Mouse (Mus musculus) hindbrain, embryonic 12.5 days (tissue): Measurements from ENCODE around the gene S100a6. TPM values are rescaled to one million over a fixed set of nuclear protein-coding genes. Genes with fewer than 3 reads are reported as not detected.
A peak's percentile ranks its signal among the peaks of the same experiment; 100 is the strongest.

Source experiments
- ATAC-seq: fragments of 200-750 bp; cut with Nextera tagmentation; 2 replicates; pipeline ENCODE4 v1.8.0; 2017; ENCODE audit warnings: moderate TSS enrichment; ENCODE audit not compliant: low FRiP score
- H3K27ac ChIP-seq: fragments of 300-500 bp; sonication (generic); 2 replicates; pipeline ENCODE4 v1.5.1; 2016; ENCODE audit warnings: mild to moderate bottlenecking
- H3K27me3 ChIP-seq: fragments of 300-500 bp; sonication (generic); 2 replicates; pipeline ENCODE4 v1.6.1; 2016; ENCODE audit warnings: mild to moderate bottlenecking
- H3K36me3 ChIP-seq: fragments of 300-500 bp; sonication (generic); 2 replicates; pipeline ENCODE4 v1.6.1; 2016; ENCODE audit warnings: mild to moderate bottlenecking
- H3K4me1 ChIP-seq: fragments of 300-500 bp; sonication (generic); 2 replicates; pipeline ENCODE4 v1.6.1; 2016
- H3K4me2 ChIP-seq: fragments of 300-500 bp; sonication (generic); replicated peaks from 2 replicates; pipeline ENCODE4 v1.6.1; 2016; ENCODE audit warnings: mild to moderate bottlenecking
- H3K4me3 ChIP-seq: fragments of 300-500 bp; sonication (generic); 2 replicates; pipeline ENCODE4 v1.5.1; 2016; ENCODE audit warnings: mild to moderate bottlenecking
- H3K9ac ChIP-seq: fragments of 300-500 bp; sonication (generic); 2 replicates; pipeline ENCODE4 v1.6.1; 2016; ENCODE audit warnings: mild to moderate bottlenecking, moderate library complexity
- H3K9me3 ChIP-seq: fragments of 300-500 bp; sonication (generic); replicated peaks from 2 replicates; pipeline ENCODE4 v1.6.1; 2016; ENCODE audit warnings: mild to moderate bottlenecking
- WGBS: fragments of 180-500 bp; shearing (Covaris S2); methylation state at CpG from one replicate; pipeline ENCODE4 v1.1.7; 2016; 5-methylcytosine and 5-hydroxymethylcytosine counted together
- polyA plus RNA-seq: library from polyadenylated mRNA; unstranded; fragments of >200 nt; fragmentation: Nextera tagmentation; extraction: Ambion mirVana; gene quantifications from 2 replicates; pipeline ENCODE4 v1.2.1, GENCODE M21; 2016

The S100a6 gene
- polyA plus RNA-seq, 1 experiment from 2014 or later = 30.3 TPM

DNA sequence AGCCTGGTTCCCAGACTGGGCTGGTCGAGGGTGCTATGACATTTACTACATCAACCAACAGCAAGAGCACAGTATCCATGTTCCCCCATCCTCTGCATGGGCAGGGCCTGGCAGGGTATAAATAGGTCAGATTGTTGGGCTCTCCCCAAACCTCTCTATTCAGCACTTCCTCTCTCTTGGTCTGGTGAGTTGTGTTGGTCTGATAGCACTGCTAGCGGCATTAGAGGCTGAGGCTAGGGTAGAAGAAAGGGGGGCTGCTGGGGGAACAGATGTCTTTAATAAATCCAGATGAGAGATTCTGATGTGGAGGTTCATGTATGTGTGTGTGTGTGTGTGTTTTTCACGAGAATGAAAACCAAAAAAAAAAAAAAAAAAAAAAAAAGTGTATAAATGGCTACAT, 9.1 kb upstream of the S100a6 start, which contains the start of gene S100a4:
TSS of gene S100a4 (plus strand) at position 149 of the 400 bp plus-strand sequence.
- Histone ChIP-seq H3K9me3 (no peaks in the 10 kb centered on the region), H3K4me1 (peaks cover 4% of the 10 kb centered on the region; the same call in 1 of the 2 replicates), H3K27ac (no peak within 1 kb of the TSS; the same call in 1 of the 2 replicates), H3K4me3 (no peak within 1 kb of the TSS), H3K27me3 (no peaks in the 10 kb centered on the region), H3K9ac (no peak within 1 kb of the TSS), H3K4me2 (no peak within 1 kb of the TSS), H3K36me3 (no peaks in the 10 kb centered on the region)
- 67% methylated on average over 3 of the region's 3 CpGs for WGBS
- ATAC-seq = no peak

DNA sequence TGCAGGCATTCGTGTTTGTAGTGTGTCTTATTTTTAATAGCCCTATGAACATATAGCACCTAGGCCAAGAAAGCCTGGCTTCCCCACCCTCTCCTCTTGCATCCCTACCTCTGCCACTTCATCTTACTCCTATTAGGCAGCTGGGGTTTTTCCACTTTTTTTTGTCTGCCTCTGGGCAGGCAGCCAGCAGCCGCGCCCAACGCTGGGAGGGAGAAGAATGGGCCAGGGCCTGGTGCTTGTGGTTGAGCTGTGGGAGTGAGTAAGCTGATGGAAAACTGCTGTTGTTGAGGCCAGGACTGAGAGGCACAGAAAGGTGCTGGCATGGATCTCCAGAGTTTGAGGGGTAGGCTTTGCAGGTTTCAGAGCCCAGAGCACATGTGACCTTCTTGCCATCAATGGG, 8.3 kb upstream of the S100a6 start:
- Histone ChIP-seq H3K27ac (no peak overlapping the region; the same call in 1 of the 2 replicates), H3K9me3 (no peaks in the 10 kb centered on the region), H3K36me3 (no peaks in the 10 kb centered on the region), H3K27me3 (no peaks in the 10 kb centered on the region), H3K9ac (no peak overlapping the region), H3K4me1 (peaks cover 4% of the 10 kb centered on the region; the same call in 1 of the 2 replicates), H3K4me2 (no peak overlapping the region), H3K4me3 (no peak overlapping the region)
- WGBS = 58% methylated on average over 4 of the region's 4 CpGs
- ATAC-seq = peak; percentile 61

DNA sequence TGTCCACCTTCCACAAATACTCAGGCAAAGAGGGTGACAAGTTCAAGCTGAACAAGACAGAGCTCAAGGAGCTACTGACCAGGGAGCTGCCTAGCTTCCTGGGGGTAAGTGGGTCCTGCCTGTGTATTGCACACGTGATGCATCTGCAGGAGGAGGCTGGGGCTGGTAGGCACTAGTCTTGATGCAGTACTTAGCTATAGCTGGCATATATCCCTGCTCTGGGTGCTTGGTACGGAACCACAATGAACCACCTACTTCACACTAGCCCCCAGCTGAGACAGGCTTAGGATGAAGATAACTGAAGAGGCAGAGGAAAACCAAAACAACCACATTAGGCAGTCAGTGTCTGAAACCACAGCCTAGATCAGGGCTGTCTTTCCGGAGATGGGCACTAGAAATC, 7.6 kb upstream of the S100a6 start:
- Histone ChIP-seq H3K9ac (no peak overlapping the region), H3K4me1 (peaks cover 4% of the 10 kb centered on the region; the same call in 1 of the 2 replicates), H3K36me3 (no peaks in the 10 kb centered on the region), H3K4me3 (no peak overlapping the region), H3K9me3 (no peaks in the 10 kb centered on the region), H3K4me2 (no peak overlapping the region), H3K27me3 (no peaks in the 10 kb centered on the region), H3K27ac (no peak overlapping the region)
- WGBS = 87% methylated on average over 3 of the region's 3 CpGs
- no peak for ATAC-seq

DNA sequence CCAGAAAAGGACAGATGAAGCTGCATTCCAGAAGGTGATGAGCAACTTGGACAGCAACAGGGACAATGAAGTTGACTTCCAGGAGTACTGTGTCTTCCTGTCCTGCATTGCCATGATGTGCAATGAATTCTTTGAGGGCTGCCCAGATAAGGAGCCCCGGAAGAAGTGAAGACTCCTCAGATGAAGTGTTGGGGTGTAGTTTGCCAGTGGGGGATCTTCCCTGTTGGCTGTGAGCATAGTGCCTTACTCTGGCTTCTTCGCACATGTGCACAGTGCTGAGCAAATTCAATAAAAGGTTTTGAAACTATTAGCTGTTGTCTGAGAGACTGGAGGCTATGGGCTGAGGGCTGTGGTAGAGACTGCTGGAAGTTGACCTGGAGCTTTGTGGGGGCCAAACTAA, 6.9 kb upstream of the S100a6 start:
- Histone ChIP-seq H3K36me3 (no peaks in the 10 kb centered on the region), H3K9me3 (no peaks in the 10 kb centered on the region), H3K27ac (no peak overlapping the region), H3K4me2 (no peak overlapping the region), H3K4me1 (peaks cover 4% of the 10 kb centered on the region; the same call in 1 of the 2 replicates), H3K27me3 (no peaks in the 10 kb centered on the region), H3K4me3 (no peak overlapping the region), H3K9ac (no peak overlapping the region)
- no peak for ATAC-seq
- WGBS = 87% methylated on average over 2 of the region's 2 CpGs

DNA sequence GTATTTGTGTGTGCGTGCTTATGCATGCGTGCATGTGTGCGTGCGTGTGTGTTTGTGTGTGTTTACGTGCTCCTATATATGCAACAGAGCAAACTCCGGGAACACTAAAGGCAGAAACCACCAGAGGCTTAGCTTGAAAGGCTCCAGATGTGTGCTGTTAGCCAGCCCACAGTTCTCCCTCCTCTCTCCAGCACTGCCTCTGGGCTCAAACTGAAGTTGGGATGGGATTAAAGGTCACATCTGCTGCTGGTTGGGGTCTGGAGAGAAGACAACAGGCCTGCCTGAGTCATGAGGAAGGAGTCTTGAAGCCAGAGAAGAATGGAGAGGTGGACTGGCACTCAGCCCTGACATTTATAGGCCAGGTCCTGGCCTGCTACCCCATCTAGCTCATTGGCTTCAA, 6.5 kb upstream of the S100a6 start:
- no peaks in the 10 kb centered on the region for H3K9me3 ChIP-seq
- no peak overlapping the region for H3K4me2 ChIP-seq
- no peaks in the 10 kb centered on the region for H3K36me3 ChIP-seq
- 85% methylated on average over 6 of the region's 6 CpGs for WGBS
- H3K4me3 ChIP-seq = no peak overlapping the region
- no peaks in the 10 kb centered on the region for H3K27me3 ChIP-seq
- ATAC-seq = no peak
- peaks cover 4% of the 10 kb centered on the region; the same call in 1 of the 2 replicates for H3K4me1 ChIP-seq
- H3K27ac ChIP-seq = no peak overlapping the region
- H3K9ac ChIP-seq = no peak overlapping the region

DNA sequence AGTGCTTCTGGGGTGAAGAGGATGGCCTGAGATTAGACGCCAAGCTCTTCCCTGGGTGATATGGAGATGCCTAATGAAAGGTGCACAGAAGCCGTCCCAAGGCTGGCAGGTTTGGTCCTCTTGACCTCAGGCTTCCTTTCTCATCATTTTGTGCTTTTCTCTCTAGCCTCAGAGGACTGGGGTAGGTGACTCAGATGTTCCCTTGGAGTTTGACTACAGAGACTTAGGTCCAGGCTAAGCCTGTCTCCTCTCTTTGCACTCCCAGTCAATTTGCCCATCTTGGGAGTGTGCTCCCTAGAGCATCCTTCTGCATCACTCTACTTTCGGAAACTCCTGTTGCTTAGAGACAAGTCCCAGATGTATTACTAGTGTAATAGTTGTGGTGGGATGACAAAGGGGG, 5.3 kb upstream of the S100a6 start:
- no peak overlapping the region for H3K27ac ChIP-seq
- H3K9ac ChIP-seq = no peak overlapping the region
- no peak for ATAC-seq
- no peak overlapping the region for H3K4me2 ChIP-seq
- 82% methylated on average over 3 of the region's 3 CpGs for WGBS
- no peaks in the 10 kb centered on the region for H3K27me3 ChIP-seq
- no peaks in the 10 kb centered on the region for H3K9me3 ChIP-seq
- H3K36me3 ChIP-seq = no peaks in the 10 kb centered on the region
- peaks cover 4% of the 10 kb centered on the region; the same call in 1 of the 2 replicates for H3K4me1 ChIP-seq
- H3K4me3 ChIP-seq = no peak overlapping the region

DNA sequence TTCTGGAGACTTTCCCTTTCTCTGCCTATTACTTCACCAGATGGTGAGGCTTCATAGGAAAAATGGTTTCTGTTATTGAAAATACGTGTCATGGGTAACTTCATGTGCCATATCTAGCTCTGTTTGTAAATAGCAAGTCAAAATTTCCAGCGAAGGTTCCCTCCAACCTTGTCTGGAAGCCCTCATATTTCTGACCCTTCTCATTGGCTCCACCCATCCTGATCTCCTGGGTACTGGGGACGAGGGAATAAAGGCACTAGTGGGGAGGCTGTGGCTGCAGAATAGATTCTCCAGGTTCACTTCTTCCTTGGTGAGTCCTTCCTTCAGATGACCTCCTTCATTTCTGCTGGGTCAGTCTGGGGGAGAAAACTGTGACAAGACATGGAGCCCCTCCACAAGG, 4.5 kb upstream of the S100a6 start, which contains the start of gene S100a5:
TSS of gene S100a5 (plus strand) at position 301 of the 400 bp plus-strand sequence.
- H3K9me3 ChIP-seq = no peaks in the 10 kb centered on the region
- H3K4me1 ChIP-seq = peaks cover 10% of the 10 kb centered on the region
- no peaks in the 10 kb centered on the region for H3K36me3 ChIP-seq
- no peak within 1 kb of the TSS for H3K9ac ChIP-seq
- no peak for ATAC-seq
- H3K27me3 ChIP-seq = 0 out of 2 replicates have a peak, but pooled peaks cover 3% of the 10 kb centered on the region
- H3K4me2 ChIP-seq = no peak within 1 kb of the TSS
- WGBS = 68% methylated on average over 3 of the region's 3 CpGs
- H3K27ac ChIP-seq = no peak within 1 kb of the TSS
- H3K4me3 ChIP-seq = no peak within 1 kb of the TSS

DNA sequence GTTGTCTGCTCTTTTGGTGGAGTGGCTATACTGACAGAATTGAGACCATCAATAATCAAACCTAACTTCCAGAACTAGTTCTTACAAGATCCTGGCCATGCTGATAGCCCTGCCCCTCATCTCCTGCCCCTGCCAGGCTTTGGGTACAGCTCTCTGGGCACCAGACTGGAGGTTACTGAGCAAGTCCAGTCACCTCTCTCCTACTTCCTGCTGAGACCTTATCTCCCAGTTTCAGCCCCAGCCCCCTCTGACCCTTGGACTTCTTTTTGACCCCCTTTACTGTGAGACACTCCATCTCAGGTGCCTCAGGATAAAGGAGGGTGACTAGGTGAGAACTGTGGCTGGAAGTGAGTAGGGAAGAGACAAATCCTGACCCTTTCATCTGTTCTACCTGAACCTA, 3.6 kb upstream of the S100a6 start:
- peaks cover 10% of the 10 kb centered on the region for H3K4me1 ChIP-seq
- H3K27me3 ChIP-seq = 0 out of 2 replicates have a peak, but pooled peaks cover 9% of the 10 kb centered on the region
- ATAC-seq = no peak
- H3K36me3 ChIP-seq = no peaks in the 10 kb centered on the region
- H3K9ac ChIP-seq = no peak overlapping the region
- no peak overlapping the region for H3K4me3 ChIP-seq
- no peak overlapping the region for H3K4me2 ChIP-seq
- H3K27ac ChIP-seq = no peak overlapping the region
- H3K9me3 ChIP-seq = no peaks in the 10 kb centered on the region

DNA sequence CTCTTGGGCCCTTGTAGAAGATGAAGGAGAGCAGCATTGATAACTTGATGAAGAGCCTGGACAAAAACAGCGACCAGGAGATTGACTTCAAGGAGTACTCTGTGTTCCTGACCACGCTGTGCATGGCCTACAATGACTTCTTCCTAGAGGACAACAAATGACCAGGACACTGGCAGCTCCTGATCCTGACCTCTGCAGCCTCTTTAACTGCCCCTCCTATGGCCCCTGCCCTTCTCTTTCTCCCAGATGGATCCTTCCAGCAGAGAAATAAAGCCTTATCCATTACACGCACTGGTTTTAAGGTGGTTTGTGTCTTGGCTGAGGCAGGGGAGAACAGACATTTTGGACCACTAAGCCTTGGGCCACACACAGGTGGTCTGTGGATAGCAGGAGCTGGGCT, 1.2 kb upstream of the S100a6 start:
- Histone ChIP-seq H3K4me1 (peaks cover 7% of the 10 kb centered on the region), H3K9ac (no peak overlapping the region), H3K27me3 (0 out of 2 replicates have a peak, but pooled peaks cover 9% of the 10 kb centered on the region), H3K4me3 (no peak overlapping the region), H3K27ac (no peak overlapping the region), H3K36me3 (no peaks in the 10 kb centered on the region), H3K9me3 (no peaks in the 10 kb centered on the region), H3K4me2 (no peak overlapping the region)
- no peak for ATAC-seq
- 81% methylated on average over 3 of the region's 3 CpGs for WGBS

DNA sequence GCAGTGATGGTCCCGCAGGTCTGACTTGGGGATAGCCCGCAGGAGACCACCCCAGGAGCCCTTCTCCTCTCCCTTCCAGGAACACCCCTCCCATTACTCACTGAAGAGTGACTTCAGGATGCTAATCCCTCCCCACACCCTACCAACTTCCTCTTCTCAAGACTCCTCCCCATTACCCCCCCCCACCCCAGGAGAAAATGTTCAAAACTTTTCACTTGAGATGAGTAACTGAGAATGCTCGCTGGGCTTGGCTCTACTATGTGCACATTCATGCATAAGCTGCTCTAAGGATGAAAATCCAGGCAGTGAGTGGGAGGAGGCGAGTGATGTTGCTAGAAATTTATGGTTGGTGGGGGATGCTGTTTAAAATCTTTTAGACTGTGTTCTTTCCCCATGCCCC, 621 bp upstream of the S100a6 start:
- WGBS = 61% methylated on average over 4 of the region's 4 CpGs

DNA sequence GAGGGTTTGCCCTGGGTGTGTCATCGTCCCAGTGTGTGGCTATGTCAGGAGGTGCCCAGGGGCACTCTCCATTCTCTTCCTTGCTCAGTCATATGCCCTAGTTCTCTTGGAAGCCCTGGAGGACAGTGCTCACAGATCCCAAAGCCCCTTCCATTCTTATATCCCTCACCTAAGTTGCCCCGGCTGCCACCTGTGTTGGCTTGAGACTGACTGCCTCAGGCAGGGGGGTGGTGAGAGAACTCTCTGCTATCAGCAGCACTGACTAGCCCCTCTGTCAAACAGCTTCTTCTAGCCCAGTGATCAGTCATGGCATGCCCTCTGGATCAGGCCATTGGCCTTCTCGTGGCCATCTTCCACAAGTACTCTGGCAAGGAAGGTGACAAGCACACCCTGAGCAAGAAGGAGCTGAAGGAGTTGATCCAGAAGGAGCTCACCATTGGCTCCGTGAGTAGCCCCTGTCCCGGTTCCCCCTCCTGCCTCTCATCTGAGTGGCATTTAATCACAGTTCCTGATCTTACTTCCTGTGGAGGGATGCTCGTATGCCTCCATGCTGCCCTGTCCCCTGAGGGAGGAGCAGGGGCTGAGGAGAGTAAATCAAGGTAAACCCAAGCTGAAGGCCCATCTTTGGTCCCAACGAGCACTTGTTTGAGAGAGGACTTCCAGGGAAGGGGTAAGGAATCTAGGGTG, 922 bp downstream of the S100a6 start:
- Histone ChIP-seq H3K9me3 (no peaks in the 10 kb centered on the region), H3K36me3 (no peaks in the 10 kb centered on the region), H3K4me1 (peaks cover 7% of the 10 kb centered on the region), H3K9ac (no peak overlapping the region), H3K4me2 (peak overlapping the region; percentile 66), H3K27ac (no peak overlapping the region), H3K27me3 (0 out of 2 replicates have a peak, but pooled peaks cover 9% of the 10 kb centered on the region), H3K4me3 (peak overlapping the region; percentile 29; the same call in 1 of the 2 replicates)
- ATAC-seq = no peak; the same call in 1 of the 2 replicates
- 75% methylated on average over 7 of the region's 7 CpGs for WGBS

More for the DNA sequence above, 621 bp upstream of the S100a6 start:
- H3K4me2 ChIP-seq = no peak overlapping the region
- H3K9ac ChIP-seq = no peak overlapping the region
- H3K36me3 ChIP-seq = no peaks in the 10 kb centered on the region
- no peak for ATAC-seq
- H3K27me3 ChIP-seq = 0 out of 2 replicates have a peak, but pooled peaks cover 9% of the 10 kb centered on the region
- no peaks in the 10 kb centered on the region for H3K9me3 ChIP-seq
- no peak overlapping the region for H3K4me3 ChIP-seq
- H3K27ac ChIP-seq = no peak overlapping the region
- H3K4me1 ChIP-seq = peaks cover 7% of the 10 kb centered on the region

DNA sequence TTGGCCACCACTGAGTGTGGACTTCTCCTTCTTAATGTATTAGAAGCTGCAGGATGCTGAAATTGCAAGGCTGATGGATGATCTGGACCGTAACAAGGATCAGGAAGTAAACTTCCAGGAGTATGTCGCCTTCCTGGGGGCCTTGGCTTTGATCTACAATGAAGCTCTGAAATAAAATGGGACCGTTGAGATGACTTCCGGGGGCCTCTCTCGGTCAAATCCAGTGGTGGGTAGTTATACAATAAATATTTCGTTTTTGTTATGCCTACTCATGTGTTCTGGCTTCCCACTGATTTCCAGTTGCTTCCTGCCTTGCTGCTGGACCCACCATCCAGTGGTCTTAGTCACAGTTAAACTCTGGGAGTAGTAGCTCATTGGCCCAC, 1.5 kb downstream of the S100a6 start:
- Histone ChIP-seq H3K27ac (no peak overlapping the region), H3K9ac (no peak overlapping the region), H3K9me3 (no peaks in the 10 kb centered on the region), H3K27me3 (0 out of 2 replicates have a peak, but pooled peaks cover 9% of the 10 kb centered on the region), H3K4me1 (peaks cover 7% of the 10 kb centered on the region), H3K4me2 (no peak overlapping the region), H3K4me3 (no peak overlapping the region), H3K36me3 (no peaks in the 10 kb centered on the region)
- WGBS = 94% methylated on average over 6 of the region's 6 CpGs
- no peak for ATAC-seq
